Mouse (Mus musculus) common myeloid progenitor, adult 5-6 weeks (primary cell): ENCODE data around the gene Abcg1. TPM values are rescaled to one million over a fixed set of nuclear protein-coding genes. Genes with fewer than 3 reads are reported as not detected.

Source experiments
- ATAC-seq: replicated peaks from 2 replicates; pipeline ENCODE4 v1.8.0; 2016; ENCODE audit warnings: low read depth, mild to moderate bottlenecking, moderate TSS enrichment, inconsistent platforms; ENCODE audit not compliant: poor library complexity, severe bottlenecking
- total RNA-seq: library from RNA; stranded (forward); fragments of 200-1000, 187-1606 nt; gene quantifications from 2 replicates; pipeline ENCODE4 v1.2.3, GENCODE M21; 2017

The Abcg1 gene
- total RNA-seq, 1 experiment from 2014 or later = 22.7 TPM

- ATAC-seq = peak; percentile 24; the same call in 1 of the 2 replicates
Measured at GRCm38 (mm10) chr17:31038381-31038780, 19.1 kb upstream of the Abcg1 start.

GRCm38 (mm10) chr17:31039626-31040025, 17.8 kb upstream of the Abcg1 start:
- peak; percentile 85 for ATAC-seq

DNA sequence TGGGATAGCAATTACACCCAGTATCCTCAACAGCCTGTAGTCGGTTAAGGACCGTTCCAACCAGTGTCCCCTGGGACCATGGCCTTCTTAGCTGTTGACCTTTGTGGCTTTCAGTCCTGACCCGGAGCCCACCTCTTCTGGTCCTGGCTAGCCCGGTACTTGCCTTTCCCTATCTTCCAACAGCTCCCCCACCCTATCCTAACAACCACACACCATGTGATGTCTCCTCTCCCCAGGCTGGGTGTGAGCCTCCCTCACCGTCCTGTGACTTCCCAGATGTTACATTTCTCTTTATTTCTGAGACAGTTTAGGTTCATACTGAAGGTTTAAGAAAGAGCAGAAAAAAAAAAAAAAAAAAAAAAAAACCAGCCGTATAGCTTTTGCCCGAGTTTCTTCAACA, 17.1 kb upstream of the Abcg1 start:
- no peak for ATAC-seq

GRCm38 (mm10) chr17:31042751-31043150, 14.7 kb upstream of the Abcg1 start:
- no peak for ATAC-seq

- 0 out of 2 replicates have a peak, but pooled peaks have one; percentile 3 for ATAC-seq
Measured at GRCm38 (mm10) chr17:31057891-31058744, 643 bp downstream of the Abcg1 start.

DNA sequence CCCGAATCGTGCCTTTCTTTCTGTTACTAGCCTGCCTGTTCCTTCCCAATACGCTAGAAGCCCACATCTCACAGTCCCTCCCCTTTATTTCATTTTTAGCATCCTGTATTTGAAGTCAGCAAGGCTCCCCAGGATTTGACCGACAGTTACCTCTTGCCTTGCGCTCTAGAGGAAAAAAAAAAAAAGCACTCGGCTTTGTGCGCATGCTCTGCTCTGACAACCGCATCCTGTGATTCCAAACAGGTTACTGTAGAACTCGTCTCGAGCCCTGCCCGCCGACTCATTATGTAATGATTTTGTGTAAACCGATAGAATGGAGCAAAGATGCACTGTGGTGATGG, 1.2 kb downstream of the Abcg1 start:
- peak; percentile 45 for ATAC-seq

GRCm38 (mm10) chr17:31060196-31060587, 2.7 kb downstream of the Abcg1 start:
- ATAC-seq = no peak

- ATAC-seq = peak; percentile 45
Measured at GRCm38 (mm10) chr17:31060588-31061345, 3.3 kb downstream of the Abcg1 start.

- ATAC-seq = no peak
Measured at GRCm38 (mm10) chr17:31061346-31062095, 4.0 kb downstream of the Abcg1 start.

DNA sequence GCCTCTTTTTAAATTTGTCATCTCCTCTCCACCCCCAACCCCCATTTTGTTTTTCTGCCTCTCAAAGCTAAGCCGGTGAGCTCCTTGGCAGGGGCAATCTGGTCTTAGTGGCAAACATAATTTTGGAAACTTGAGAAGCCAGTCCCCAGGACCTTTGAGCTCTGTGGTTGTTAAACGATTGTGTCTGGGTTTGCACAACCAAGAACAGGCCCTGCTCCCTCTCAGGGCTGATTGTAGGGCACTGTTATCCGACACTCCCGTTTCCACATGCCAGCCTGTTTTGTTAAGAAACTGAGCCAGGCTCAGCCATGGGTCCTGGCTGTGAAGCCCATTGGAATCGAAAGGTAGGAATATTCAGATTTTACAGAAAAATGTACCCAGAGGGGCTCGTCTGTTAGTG, 8.6 kb downstream of the Abcg1 start:
- ATAC-seq = no peak

GRCm38 (mm10) chr17:31067051-31067450, 9.6 kb downstream of the Abcg1 start:
- ATAC-seq = no peak

- ATAC-seq = no peak
Measured at GRCm38 (mm10) chr17:31069121-31069520, 11.6 kb downstream of the Abcg1 start.

DNA sequence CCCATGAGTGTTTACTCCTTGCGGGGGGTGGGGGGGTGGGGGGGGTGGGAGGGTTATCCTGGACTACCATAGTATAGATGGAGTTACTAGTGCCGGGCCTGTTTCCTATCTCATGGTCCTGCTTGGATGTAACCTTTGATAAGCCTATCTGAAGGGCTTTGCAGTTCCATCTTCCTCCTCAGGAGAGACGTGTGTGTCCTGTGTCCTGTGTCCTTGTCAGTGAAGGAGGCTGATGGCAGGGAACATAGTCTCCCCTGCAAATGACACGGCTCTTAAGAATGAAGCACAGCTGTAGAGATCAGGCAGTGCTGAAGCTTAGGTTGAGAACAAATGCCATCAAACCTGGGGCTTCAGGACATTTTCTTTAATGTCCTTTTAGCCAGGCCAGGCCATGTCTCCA, 12.4 kb downstream of the Abcg1 start:
- ATAC-seq = no peak

DNA sequence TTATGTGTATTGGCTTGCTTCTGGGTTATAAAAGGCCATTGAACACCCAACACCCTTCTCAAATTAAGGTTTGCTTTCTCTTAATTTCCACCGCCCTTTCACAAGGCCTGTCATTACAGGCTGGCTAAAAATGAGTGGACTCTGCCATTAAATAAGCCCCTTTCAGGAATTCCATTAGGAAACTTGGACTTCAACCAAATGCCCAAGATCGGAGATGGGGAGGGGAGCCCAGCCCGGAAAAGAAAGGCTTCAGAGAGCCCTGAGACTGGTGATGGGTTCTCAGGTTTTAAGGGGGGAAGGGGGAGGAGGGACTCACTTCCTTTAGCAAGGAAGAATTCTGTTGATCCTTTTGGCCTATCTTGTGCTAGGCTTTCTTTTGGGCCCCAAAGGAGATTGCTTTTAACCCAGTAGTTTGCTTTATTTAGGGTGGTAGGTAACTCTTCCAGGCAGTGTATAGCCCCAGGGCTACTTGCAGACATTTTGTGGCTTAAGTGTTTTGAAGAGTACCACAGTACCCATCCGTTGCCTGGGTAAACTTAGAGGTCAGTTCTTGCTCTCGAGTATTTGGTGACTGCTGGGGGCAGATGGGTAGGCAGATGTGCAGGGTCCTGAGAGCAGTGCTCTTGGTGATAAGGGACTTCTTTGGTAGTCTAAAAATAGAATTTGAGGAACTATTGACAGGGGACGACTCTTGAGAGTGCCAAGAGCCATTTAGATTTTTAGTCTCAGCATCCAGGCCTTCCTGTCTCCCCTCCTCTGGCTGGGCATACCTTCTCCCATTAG, 13.1 kb downstream of the Abcg1 start:
- ATAC-seq = peak; percentile 46

GRCm38 (mm10) chr17:31071421-31072301, 14.2 kb downstream of the Abcg1 start:
- ATAC-seq = peak; percentile 19; the same call in 1 of the 2 replicates

DNA sequence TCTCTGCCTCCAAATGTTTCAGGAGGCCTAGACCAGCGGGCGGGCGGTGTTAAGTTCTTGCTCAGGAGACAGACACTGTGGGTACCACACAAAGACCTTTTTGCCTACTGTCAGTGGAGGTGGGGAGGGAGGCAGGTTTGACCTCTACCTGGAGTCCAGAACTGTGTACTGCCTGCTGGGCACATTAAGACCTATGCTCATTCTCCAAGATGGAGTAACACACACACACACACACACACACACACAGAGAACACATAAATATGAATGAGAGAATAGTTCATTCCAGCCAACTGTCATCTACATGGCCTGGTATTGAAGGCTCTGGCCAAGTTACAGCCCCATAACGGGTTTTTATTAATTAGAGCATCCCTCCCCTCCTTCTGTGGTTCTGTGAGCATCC, 15.4 kb downstream of the Abcg1 start:
- no peak for ATAC-seq

- ATAC-seq = peak; percentile 33
Measured at GRCm38 (mm10) chr17:31073273-31074052, 16.0 kb downstream of the Abcg1 start.

DNA sequence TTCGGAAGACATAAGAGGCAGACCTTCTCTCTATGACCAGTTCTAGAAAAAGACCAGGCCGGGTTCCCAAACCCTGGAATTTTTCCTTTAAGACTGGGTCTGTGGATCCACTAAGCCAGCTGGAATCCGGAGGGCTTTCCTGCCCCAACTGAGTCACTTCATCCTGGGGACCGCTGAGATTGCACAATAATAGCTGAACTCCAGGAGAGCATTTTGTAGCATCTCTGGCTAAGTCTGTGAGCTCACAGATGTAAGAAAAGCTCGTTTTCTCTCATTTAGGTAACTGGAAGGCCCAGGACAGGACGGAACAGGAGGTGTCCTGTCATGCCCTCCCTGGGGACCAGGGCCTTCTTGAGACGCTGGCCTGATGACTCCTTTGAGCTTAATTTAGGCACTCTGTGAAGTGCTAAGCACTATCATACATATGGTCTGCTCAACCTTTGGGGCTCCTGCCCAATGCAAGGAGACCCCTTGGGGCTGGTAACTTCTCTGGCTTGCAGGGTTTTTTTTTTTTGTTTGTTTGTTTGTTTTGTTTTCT, 16.6 kb downstream of the Abcg1 start:
- no peak for ATAC-seq
